Mouse (Mus musculus) gonadal fat pad, adult 2 months (tissue): ENCODE results near the gene Apc2. TPM values are rescaled to one million over a fixed set of nuclear protein-coding genes. Genes with fewer than 3 reads are reported as not detected.
"Not testable (repeated sequence)": the region's sequence is repeated elsewhere in the genome, so short reads cannot be mapped to it uniquely, and the experiment has no call there.

ENCODE experiments used
- DNase-seq: peaks from one replicate; pipeline ENCODE4 v3.0.0-alpha.2; 2012; ENCODE audit warnings: low read depth
- polyA plus RNA-seq: library from polyadenylated mRNA; depleted of rRNA; stranded (reverse); fragments of >200 nt; gene quantifications from 2 replicates; pipeline ENCODE4 v1.2.3, GENCODE M21; 2012

The Apc2 gene
- polyA plus RNA-seq, 1 experiment, result 1.4 TPM

DNA sequence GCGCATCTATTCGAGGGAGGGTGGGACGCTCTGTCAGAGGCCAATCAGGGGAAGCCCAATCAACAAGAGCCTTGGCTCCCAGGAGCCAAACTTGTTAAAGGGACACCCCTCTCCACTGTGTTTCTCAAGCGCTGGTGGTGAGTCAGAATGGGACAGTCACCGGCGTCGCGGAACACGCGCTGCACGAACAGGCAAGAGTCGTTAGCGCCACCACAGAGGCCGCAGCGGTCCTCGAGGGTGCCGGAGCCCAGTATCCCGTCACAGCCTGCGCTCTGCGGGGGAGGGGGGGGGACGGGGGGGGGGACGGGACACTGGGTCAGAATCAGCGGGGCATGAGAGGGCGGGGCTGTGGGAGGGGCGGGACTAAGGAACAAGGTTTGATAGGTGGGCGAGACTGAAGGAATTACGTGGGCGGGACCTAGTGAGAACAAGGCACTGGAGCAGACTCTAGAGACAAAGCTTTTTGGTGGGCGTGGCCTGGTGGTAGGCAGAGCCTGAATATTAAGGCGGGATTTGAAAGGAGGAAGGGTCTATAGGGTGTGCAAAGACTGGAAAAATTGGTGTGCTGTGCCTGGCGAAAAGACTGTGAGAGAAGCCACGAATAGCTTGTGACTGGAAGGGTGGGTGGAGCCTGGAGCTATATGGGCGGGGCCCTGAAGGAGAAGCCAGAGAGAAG is 47.1 kb downstream of the Apc2 start:
- no peak for DNase-seq

- no peak for DNase-seq
Observed at GRCm38 (mm10) chr10:80343425-80343895, 47.7 kb downstream of the Apc2 start.

- DNase-seq, result no peak
Observed at GRCm38 (mm10) chr10:80344131-80344661, 48.4 kb downstream of the Apc2 start.

DNA sequence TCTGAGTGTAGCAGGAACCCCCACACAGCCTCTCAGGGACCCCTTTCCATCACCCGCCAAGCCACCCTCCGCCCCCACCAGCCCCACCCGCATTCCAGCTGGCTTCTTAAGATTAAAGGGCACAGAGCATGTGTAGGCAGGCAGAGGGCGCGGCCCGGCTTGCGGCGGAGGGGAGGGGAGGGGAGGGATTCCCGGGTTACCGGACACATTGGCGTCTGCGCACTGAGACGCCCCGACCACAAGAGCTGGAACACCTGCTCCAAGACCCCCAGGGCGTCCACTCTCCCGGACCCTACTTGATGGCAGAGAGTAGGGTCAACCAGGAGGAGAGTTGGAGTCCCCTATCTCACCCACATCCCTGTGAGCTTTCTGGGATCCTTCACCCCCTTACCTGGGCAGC is 49.3 kb downstream of the Apc2 start:
- DNase-seq, result no peak

DNA sequence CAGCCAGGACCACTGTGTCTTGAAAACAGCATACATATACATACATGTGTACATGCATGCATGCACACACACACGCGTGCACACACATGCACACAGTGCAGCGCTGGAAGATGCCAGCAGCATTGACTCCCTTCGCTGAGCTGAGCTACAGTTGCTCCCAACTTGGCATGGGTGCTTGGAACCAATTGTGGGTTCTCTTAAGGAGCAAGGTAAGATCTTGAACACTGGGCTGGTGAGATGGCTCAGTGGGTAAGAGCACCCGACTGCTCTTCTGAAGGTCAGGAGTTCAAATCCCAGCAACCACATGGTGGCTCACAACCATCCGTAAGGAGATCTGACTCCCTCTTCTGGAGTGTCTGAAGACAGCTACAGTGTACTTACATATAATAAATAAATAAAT is 50.2 kb downstream of the Apc2 start:
- DNase-seq, result not testable (repeated sequence)

DNA sequence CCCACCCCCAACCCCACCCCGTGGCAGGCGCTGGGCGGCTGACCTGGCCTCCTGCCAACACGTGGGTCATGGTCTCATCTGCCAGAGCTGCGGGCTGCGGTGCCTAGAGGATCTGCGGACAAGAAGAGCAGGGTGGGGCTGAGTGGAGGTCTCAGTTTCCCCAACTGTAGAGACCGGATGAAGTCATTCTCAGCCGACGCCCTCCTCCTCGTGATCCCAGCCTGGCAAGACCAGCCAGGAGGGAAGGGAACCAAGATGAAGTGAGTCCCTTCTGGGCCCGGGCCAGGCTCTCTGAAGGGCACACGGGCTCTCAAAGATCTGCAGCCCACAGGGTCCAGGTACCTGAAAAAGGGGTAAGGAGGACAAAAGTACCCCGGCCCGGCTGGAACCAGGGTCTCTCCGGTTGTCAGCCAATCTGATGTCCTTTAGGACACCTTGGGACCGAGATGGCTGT is 51.8 kb downstream of the Apc2 start:
- DNase-seq, result no peak

DNA sequence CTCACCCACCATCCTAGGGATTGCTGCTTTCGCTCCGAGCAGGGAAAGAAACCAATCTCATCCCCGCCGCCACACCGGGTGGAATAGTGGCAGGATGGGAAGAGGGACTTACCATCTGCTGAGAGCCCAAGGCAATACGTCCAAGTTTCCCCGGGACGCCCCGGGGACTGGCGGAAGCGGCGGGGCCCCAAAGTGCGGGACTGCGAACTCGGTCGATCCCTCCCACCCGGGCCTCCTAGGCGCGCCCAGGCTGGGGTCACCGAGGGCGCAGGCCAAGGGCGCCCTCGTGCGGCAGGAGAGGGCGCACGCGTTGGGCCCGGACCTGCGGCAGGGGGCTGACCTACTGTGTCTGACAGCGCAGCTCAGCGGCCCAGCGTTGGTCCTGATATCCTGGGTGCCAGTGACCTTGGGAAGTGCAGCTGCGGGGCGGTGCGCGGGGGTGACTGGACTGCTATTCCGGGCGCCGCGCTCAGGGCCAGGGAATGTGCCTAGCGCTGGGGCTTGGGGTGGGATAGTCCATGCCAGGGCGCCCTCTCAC is 52.5 kb downstream of the Apc2 start, which contains the start of gene Adamtsl5:
TSS of gene Adamtsl5 (minus strand) at position 169 of the 538 bp plus-strand sequence.
- DNase-seq, result no peak

DNA sequence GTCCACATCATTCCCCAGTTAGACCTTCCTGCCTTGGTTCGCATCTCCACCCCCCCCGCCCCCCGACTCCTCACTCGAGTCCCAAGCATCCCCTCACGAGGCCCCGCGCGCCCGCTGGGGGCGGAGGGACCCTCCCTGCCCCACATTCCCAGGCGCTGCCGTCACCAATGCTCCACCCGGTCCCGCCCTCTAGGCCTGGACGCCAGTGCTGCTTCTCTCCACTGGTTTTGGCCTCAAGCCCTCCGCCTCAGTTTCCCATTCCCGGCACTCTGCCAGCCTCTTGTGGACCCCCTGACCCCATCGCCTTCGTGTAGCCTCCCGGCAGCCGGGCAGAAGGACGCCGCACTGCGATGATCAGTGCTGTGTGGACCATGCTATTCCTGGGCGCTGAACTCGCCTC is 53.2 kb downstream of the Apc2 start:
- no peak for DNase-seq

DNA sequence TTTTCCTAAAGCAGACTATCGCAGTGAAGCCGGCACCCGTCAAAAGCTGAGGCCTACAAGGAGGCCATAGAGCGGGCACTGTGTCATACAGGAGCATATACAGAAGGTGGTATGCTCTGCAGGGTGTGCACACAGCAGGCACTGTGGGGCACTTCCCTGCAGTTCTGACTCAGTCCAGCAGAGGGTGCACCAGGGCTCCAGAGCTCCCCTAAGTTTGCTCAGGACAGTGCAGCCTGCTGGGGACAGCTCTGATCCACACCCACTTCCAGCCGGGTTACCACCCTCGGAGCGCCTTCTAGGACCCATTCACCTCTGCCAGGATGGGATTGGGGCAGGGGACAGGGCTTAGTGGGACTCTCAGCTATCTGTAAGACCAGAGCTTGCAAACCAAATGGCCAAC is 54.5 kb downstream of the Apc2 start:
- DNase-seq, result no peak

GRCm38 (mm10) chr10:80351896-80352295 is 56.1 kb downstream of the Apc2 start:
- DNase-seq, result no peak

DNA sequence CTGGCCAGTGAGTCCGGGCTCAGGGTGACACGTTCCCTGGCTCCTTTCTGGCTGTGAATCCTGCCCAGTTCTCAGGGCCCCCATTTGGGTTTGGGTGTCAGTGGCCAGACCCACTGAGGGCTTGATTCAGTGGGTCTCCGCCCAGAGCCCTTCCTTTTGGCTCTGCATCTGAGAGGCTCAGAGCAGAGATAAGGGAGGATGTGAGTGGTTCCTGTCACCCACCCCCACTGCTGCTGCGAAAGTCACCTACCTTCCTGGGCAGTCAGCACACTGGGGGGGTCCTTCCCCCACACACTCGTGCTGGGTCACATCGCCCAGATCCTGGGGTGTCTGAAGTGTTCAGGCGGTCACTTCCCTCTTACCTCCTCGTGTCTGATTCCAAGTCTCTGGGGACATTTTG is 57.0 kb downstream of the Apc2 start:
- no peak for DNase-seq

DNA sequence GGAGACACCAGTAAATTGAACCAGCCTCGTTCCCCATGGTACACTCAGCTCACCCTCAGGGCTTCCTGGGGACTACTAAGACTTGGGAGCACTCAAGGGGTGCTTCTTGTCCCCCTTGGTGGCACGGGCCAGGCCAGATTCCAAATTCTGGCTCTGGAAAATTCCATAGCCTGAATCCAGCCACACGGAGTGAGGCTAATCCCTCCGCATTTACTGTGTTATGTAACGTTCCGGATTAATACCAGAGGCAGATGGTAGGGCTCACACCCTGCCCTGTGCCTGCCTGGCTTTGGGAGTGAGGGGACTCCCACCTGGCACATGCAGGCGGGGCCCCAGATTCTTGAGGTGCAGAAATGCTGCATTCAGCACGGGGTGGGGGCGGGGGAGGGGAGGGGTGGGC is 59.7 kb downstream of the Apc2 start:
- DNase-seq, result no peak

GRCm38 (mm10) chr10:80356001-80356682 is 60.4 kb downstream of the Apc2 start, which contains the start of gene Plk5:
Plk5 (plus strand) TSS chr10:80356459.
- DNase-seq, result no peak

DNA sequence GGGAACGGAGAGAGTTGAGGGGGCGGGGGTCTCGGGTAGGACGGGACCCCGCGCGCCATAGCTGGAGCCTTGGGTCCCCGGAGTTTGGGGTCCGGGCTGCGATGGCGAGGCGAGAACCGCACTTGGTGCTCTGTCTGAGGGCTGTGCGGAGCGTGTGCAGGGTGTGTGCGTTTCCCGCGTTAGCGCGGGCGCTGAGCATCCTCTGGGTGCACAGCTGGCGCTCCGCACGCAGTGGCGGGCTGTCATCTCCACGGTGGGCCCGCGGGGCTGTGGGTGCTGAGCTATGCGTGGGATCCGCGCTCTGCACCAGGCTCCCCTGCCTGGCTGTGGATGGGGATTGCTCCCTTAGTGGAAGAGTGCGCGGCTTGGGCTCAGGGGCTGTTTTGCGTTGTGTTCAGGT is 61.0 kb downstream of the Apc2 start:
- DNase-seq, result no peak

GRCm38 (mm10) chr10:80357336-80357735 is 61.6 kb downstream of the Apc2 start:
- no peak for DNase-seq

- DNase-seq, result no peak
Observed at GRCm38 (mm10) chr10:80357994-80358639, 62.3 kb downstream of the Apc2 start.

- no peak for DNase-seq
Observed at GRCm38 (mm10) chr10:80363734-80364133, 68.0 kb downstream of the Apc2 start.

- no peak for DNase-seq
Observed at GRCm38 (mm10) chr10:80365736-80366135, 70.0 kb downstream of the Apc2 start.
